Mouse (Mus musculus): Measurements from ENCODE around the gene Parp1. TPM values are rescaled to one million over a fixed set of nuclear protein-coding genes. Genes with fewer than 3 reads are reported as not detected.

The Parp1 gene
- polyA plus RNA-seq, 1 experiment from 2014 or later, result 105 TPM

- Histone ChIP-seq H3K27me3 (replicated peaks) (peaks cover 19% of the 10 kb centered on the region), H3K9ac (no peak overlapping the region), H3K4me2 (no peak overlapping the region), H3K36me3 (no peaks in the 10 kb centered on the region), H3K9me3 (replicated peaks) (0 out of 2 replicates have a peak, but pooled peaks cover 2% of the 10 kb centered on the region), H3K27ac (ENCODE audit: poor library complexity, severe bottlenecking) (no peak overlapping the region), H3K4me1 (replicated peaks) (no peaks in the 10 kb centered on the region; the same call in 1 of the 2 replicates), H3K4me3 (no peak overlapping the region)
- 60% methylated on average over 15 of the region's 15 CpGs for WGBS
- no peak for ATAC-seq (ENCODE audit: insufficient number of reproducible peaks, low FRiP score)
These were observed 26.6 kb upstream of the Parp1 start for GRCm38 (mm10) chr1:180541883-180542711.

GRCm38 (mm10) chr1:180542712-180543371, 25.9 kb upstream of the Parp1 start:
- H3K36me3 ChIP-seq, result no peaks in the 10 kb centered on the region
- peaks cover 3% of the 10 kb centered on the region for H3K4me1 ChIP-seq (replicated peaks)
- H3K27ac ChIP-seq (ENCODE audit: poor library complexity, severe bottlenecking), result no peak overlapping the region
- 67% methylated on average over 3 of the region's 3 CpGs for WGBS
- 0 out of 2 replicates have a peak, but pooled peaks cover 2% of the 10 kb centered on the region for H3K9me3 ChIP-seq (replicated peaks)
- no peak overlapping the region for H3K9ac ChIP-seq
- ATAC-seq (ENCODE audit: insufficient number of reproducible peaks, low FRiP score), result no peak
- peaks cover 27% of the 10 kb centered on the region for H3K27me3 ChIP-seq (replicated peaks)
- H3K4me2 ChIP-seq, result no peak overlapping the region
- H3K4me3 ChIP-seq, result no peak overlapping the region

GRCm38 (mm10) chr1:180545918-180546545, 22.7 kb upstream of the Parp1 start:
- H3K9ac ChIP-seq, result no peak overlapping the region
- H3K9me3 ChIP-seq (replicated peaks), result 0 out of 2 replicates have a peak, but pooled peaks cover 2% of the 10 kb centered on the region
- H3K36me3 ChIP-seq, result no peaks in the 10 kb centered on the region
- no peak overlapping the region for H3K27ac ChIP-seq (ENCODE audit: poor library complexity, severe bottlenecking)
- H3K4me1 ChIP-seq (replicated peaks), result peaks cover 20% of the 10 kb centered on the region
- no peak for ATAC-seq (ENCODE audit: insufficient number of reproducible peaks, low FRiP score)
- 72% methylated on average over 4 of the region's 4 CpGs for WGBS
- no peak overlapping the region for H3K4me2 ChIP-seq
- peaks cover 57% of the 10 kb centered on the region for H3K27me3 ChIP-seq (replicated peaks)
- no peak overlapping the region for H3K4me3 ChIP-seq

- Histone ChIP-seq H3K4me1 (replicated peaks) (peaks cover 20% of the 10 kb centered on the region), H3K9ac (no peak overlapping the region), H3K4me3 (peak overlapping the region; percentile 23; the same call in 1 of the 2 replicates), H3K27ac (ENCODE audit: poor library complexity, severe bottlenecking) (no peak overlapping the region), H3K4me2 (peak overlapping the region; percentile 62), H3K27me3 (replicated peaks) (peaks cover 64% of the 10 kb centered on the region), H3K36me3 (no peaks in the 10 kb centered on the region), H3K9me3 (replicated peaks) (0 out of 2 replicates have a peak, but pooled peaks cover 2% of the 10 kb centered on the region)
- no peak for ATAC-seq (ENCODE audit: insufficient number of reproducible peaks, low FRiP score)
- 47% methylated on average over 13 of the region's 13 CpGs for WGBS
These were observed 21.6 kb upstream of the Parp1 start for GRCm38 (mm10) chr1:180546798-180547750.

- 0 out of 2 replicates have a peak, but pooled peaks cover 2% of the 10 kb centered on the region for H3K9me3 ChIP-seq (replicated peaks)
- WGBS, result 2% methylated on average over 16 of the region's 16 CpGs
- no peaks in the 10 kb centered on the region for H3K36me3 ChIP-seq
- H3K4me2 ChIP-seq, result peak overlapping the region; percentile 62
- H3K4me1 ChIP-seq (replicated peaks), result peaks cover 20% of the 10 kb centered on the region
- H3K27ac ChIP-seq (ENCODE audit: poor library complexity, severe bottlenecking), result no peak overlapping the region
- H3K9ac ChIP-seq, result no peak overlapping the region
- peaks cover 67% of the 10 kb centered on the region for H3K27me3 ChIP-seq (replicated peaks)
- ATAC-seq (ENCODE audit: insufficient number of reproducible peaks, low FRiP score), result no peak
- H3K4me3 ChIP-seq, result peak overlapping the region; percentile 23
These were observed 20.7 kb upstream of the Parp1 start for GRCm38 (mm10) chr1:180547751-180548669.

- 60% methylated on average over 7 of the region's 7 CpGs for WGBS
- no peaks in the 10 kb centered on the region for H3K9me3 ChIP-seq (replicated peaks)
- peaks cover 20% of the 10 kb centered on the region for H3K4me1 ChIP-seq (replicated peaks)
- H3K36me3 ChIP-seq, result no peaks in the 10 kb centered on the region
- peaks cover 70% of the 10 kb centered on the region for H3K27me3 ChIP-seq (replicated peaks)
- ATAC-seq (ENCODE audit: insufficient number of reproducible peaks, low FRiP score), result no peak
- H3K4me3 ChIP-seq, result no peak overlapping the region
- H3K4me2 ChIP-seq, result no peak overlapping the region
- no peak overlapping the region for H3K9ac ChIP-seq
- H3K27ac ChIP-seq (ENCODE audit: poor library complexity, severe bottlenecking), result no peak overlapping the region
These were observed 19.0 kb upstream of the Parp1 start for GRCm38 (mm10) chr1:180549539-180550308.

- peaks cover 64% of the 10 kb centered on the region for H3K27me3 ChIP-seq (replicated peaks)
- H3K9me3 ChIP-seq (replicated peaks), result no peaks in the 10 kb centered on the region
- H3K4me3 ChIP-seq, result no peak overlapping the region
- ATAC-seq (ENCODE audit: insufficient number of reproducible peaks, low FRiP score), result no peak
- no peak overlapping the region for H3K27ac ChIP-seq (ENCODE audit: poor library complexity, severe bottlenecking)
- no peak overlapping the region for H3K9ac ChIP-seq
- no peak overlapping the region for H3K4me2 ChIP-seq
- peaks cover 20% of the 10 kb centered on the region for H3K4me1 ChIP-seq (replicated peaks)
- WGBS, result 12% methylated on average over 5 of the region's 5 CpGs
- no peaks in the 10 kb centered on the region for H3K36me3 ChIP-seq
These were observed 18.0 kb upstream of the Parp1 start for GRCm38 (mm10) chr1:180550770-180551169.

GRCm38 (mm10) chr1:180556899-180557298, 11.8 kb upstream of the Parp1 start:
- 74% methylated on average over 5 of the region's 5 CpGs for WGBS

GRCm38 (mm10) chr1:180559454-180559853, 9.3 kb upstream of the Parp1 start:
- Histone ChIP-seq H3K27ac (ENCODE audit: poor library complexity, severe bottlenecking) (no peak overlapping the region), H3K36me3 (no peaks in the 10 kb centered on the region), H3K4me3 (no peak overlapping the region), H3K27me3 (replicated peaks) (peaks cover 24% of the 10 kb centered on the region), H3K4me2 (no peak overlapping the region), H3K9ac (no peak overlapping the region), H3K4me1 (replicated peaks) (no peaks in the 10 kb centered on the region), H3K9me3 (replicated peaks) (no peaks in the 10 kb centered on the region)
- 74% methylated on average over 8 of the region's 8 CpGs for WGBS
- no peak for ATAC-seq (ENCODE audit: insufficient number of reproducible peaks, low FRiP score)

More at GRCm38 (mm10) chr1:180556899-180557298, 11.8 kb upstream of the Parp1 start:
- Histone ChIP-seq H3K27me3 (replicated peaks) (peaks cover 25% of the 10 kb centered on the region), H3K4me1 (replicated peaks) (no peaks in the 10 kb centered on the region), H3K9me3 (replicated peaks) (no peaks in the 10 kb centered on the region), H3K36me3 (no peaks in the 10 kb centered on the region), H3K9ac (no peak overlapping the region), H3K27ac (ENCODE audit: poor library complexity, severe bottlenecking) (no peak overlapping the region), H3K4me2 (no peak overlapping the region), H3K4me3 (no peak overlapping the region)
- ATAC-seq (ENCODE audit: insufficient number of reproducible peaks, low FRiP score), result no peak
